Mouse (Mus musculus) ES-E14 (cell line): ENCODE measurements around the gene Plet1. TPM values are rescaled to one million over a fixed set of nuclear protein-coding genes. Genes with fewer than 3 reads are reported as not detected.

Experiments used
- DNase-seq: peaks from one replicate; pipeline ENCODE4 v3.0.0-alpha.2; 2013; ENCODE audit warnings: low read depth, low spot score
- H3K27ac ChIP-seq: 2 replicates; pipeline ENCODE4 v1.5.1; 2012; ENCODE audit warnings: low read depth, mild to moderate bottlenecking, low read length, moderate library complexity, mixed read lengths; ENCODE audit not compliant: poor library complexity, insufficient read depth, severe bottlenecking
- H3K36me3 ChIP-seq: 2 replicates; pipeline ENCODE4 v1.6.1; 2012; ENCODE audit warnings: mild to moderate bottlenecking, low read length, moderate library complexity, mixed read lengths; ENCODE audit not compliant: control insufficient read depth, poor library complexity, insufficient read depth, severe bottlenecking
- H3K4me1 ChIP-seq, 2 experiments: fragments of 150-350 bp in 1 of 2; sonication (generic) in 1 of 2; 2 replicates each; pipeline ENCODE4 v1.6.1; 2012; ENCODE audit warnings: low read length in 2 of 2, mild to moderate bottlenecking in 1 of 2, mixed read lengths in 1 of 2; ENCODE audit not compliant: control insufficient read depth in 2 of 2, insufficient read depth in 2 of 2, poor library complexity in 1 of 2
- H3K4me3 ChIP-seq, 2 experiments: fragments of 150-350 bp in 1 of 2; sonication (generic) in 1 of 2; 2 replicates each; pipeline ENCODE4 v1.5.1; 2012; ENCODE audit warnings: low read length in 2 of 2, low read depth in 1 of 2, mild to moderate bottlenecking in 1 of 2, mixed read lengths in 1 of 2; ENCODE audit not compliant: insufficient read depth in 1 of 2, poor library complexity in 1 of 2, severe bottlenecking in 1 of 2
- H3K9ac ChIP-seq: 2 replicates; pipeline ENCODE4 v1.6.1; 2012; ENCODE audit warnings: low read depth, mild to moderate bottlenecking, low read length, mixed read lengths; ENCODE audit not compliant: poor library complexity, insufficient read depth, severe bottlenecking
- H3K9me3 ChIP-seq: fragments of 150-350 bp; sonication (generic); 2 replicates; pipeline ENCODE4 v1.6.1; 2012; ENCODE audit warnings: low read depth, mild to moderate bottlenecking, low read length; ENCODE audit not compliant: control insufficient read depth, insufficient read depth
- CHD2 ChIP-seq: IDR thresholded peaks from 2 replicates; pipeline ENCODE4 v1.6.1; 2014; ENCODE audit warnings: mild to moderate bottlenecking, low read depth, low read length, inconsistent platforms
- HCFC1 ChIP-seq: IDR thresholded peaks from 2 replicates; pipeline ENCODE4 v1.6.1; 2012; ENCODE audit warnings: low read length, inconsistent platforms, borderline replicate concordance; ENCODE audit not compliant: insufficient read depth
- MAFK ChIP-seq: IDR thresholded peaks from 2 replicates; pipeline ENCODE4 v1.6.1; 2014; ENCODE audit warnings: mild to moderate bottlenecking, low read depth, low read length, inconsistent platforms; ENCODE audit not compliant: insufficient read depth
- ZC3H11A ChIP-seq: IDR thresholded peaks from 2 replicates; pipeline ENCODE4 v1.6.1; 2012; ENCODE audit warnings: low read depth, mild to moderate bottlenecking, inconsistent platforms, low read length, borderline replicate concordance
- ZNF384 ChIP-seq: IDR thresholded peaks from 2 replicates; pipeline ENCODE4 v1.6.1; 2012; ENCODE audit warnings: low read depth, low read length, inconsistent platforms
- in situ Hi-C, 2 experiments: fragments of 600-800 bp; cut with MboI; formaldehyde crosslinking; loops; one replicate each; pipeline ENCODE4 v1.15.1; 2025; ENCODE audit warnings: low sequenced_read_pairs in 2 of 2, inconsistent platforms in 1 of 2; ENCODE audit not compliant: unreplicated experiment in 2 of 2
- total RNA-seq: library from RNA; depleted of rRNA; stranded (reverse); fragments of 300-350 nt; gene quantifications from 2 replicates; pipeline ENCODE4 v1.2.3, GENCODE M21; 2012

Gene Plet1
- total RNA-seq, 1 experiment, result 9.4 TPM

DNA sequence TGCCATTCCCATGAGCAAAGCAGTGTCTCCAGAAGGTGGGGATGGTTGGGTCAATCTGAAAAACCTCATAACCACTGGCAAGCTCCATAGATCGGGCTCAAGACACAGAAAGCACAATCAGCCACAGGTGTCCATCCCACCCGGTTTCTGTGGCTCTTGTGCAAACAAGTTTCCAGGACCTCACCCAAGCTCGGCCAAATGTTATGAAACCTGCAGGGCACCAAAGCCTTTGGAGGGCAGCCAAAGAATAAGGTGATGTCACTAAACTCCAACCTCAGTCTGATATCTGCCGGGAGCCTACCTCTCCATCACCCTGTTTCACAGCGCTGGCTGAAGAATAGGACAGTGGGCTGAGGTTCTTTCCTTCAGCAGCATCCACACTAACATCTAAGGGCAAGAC, 41.6 kb downstream of the Plet1 start:
- Histone ChIP-seq H3K36me3 (no peaks in the 10 kb centered on the region), H3K27ac (no peak overlapping the region), H3K9ac (no peak overlapping the region), H3K4me3 (no peak overlapping the region), H3K9me3 (no peaks in the 10 kb centered on the region), H3K4me1 (no peaks in the 10 kb centered on the region)
- DNase-seq, result no peak
- in situ Hi-C loops, result no loop called here
- TF ChIP-seq ZC3H11A (no peak), HCFC1 (no peak), ZNF384 (no peak), MAFK (no peak), CHD2 (no peak)

DNA sequence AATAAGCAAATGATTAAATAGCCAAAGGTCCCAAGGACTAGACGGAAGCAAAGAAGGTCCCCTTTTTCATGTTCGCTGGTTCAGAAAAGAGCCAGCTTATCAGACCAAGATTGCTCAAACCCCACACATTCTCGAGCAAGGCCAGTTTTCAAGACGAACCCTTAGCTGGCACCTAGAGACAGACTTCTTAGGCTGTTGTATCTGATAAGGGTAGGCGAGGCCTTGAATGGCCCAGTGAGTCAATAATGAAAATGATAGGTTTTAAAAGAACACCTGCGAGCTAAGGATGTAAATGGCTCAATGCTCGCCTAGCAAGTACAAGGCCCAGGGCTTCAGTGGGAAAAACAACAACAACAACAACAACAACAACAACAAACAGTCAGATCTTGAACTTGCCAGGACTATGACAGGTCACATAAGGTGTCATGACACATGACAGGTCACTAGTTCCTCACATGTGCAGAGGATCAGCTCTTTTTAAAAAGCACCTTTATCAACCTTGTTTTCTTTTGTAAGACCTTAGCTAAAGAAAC, 42.3 kb downstream of the Plet1 start:
- no peak overlapping the region for H3K4me3 ChIP-seq
- no peak for DNase-seq
- in situ Hi-C loops, result no loop called here
- no peak overlapping the region for H3K27ac ChIP-seq
- TF ChIP-seq CHD2 (no peak), HCFC1 (no peak), MAFK (no peak), ZC3H11A (no peak), ZNF384 (no peak)
- no peak overlapping the region for H3K9ac ChIP-seq
- H3K9me3 ChIP-seq, result no peaks in the 10 kb centered on the region
- no peaks in the 10 kb centered on the region for H3K4me1 ChIP-seq
- no peaks in the 10 kb centered on the region for H3K36me3 ChIP-seq

DNA sequence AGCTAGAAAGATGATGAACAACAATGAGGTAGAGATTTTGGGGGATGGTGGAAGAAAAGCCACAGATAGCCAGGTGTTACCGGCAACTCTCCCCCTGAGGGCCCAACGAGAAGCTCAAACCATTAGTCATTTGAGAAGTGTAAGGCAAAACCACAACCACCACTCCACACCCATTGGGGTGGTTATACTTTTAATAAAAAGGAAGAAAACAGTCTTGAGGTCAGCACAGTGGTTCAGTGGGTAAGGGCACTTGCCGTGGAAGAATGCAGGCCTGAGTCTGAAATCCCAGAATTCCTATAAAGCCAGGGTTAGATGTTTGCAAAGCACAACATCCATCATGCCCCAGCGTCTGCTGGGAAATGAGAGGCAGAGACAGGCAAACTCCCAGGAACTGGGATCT, 43.0 kb downstream of the Plet1 start:
- in situ Hi-C loops, result no loop called here

DNA sequence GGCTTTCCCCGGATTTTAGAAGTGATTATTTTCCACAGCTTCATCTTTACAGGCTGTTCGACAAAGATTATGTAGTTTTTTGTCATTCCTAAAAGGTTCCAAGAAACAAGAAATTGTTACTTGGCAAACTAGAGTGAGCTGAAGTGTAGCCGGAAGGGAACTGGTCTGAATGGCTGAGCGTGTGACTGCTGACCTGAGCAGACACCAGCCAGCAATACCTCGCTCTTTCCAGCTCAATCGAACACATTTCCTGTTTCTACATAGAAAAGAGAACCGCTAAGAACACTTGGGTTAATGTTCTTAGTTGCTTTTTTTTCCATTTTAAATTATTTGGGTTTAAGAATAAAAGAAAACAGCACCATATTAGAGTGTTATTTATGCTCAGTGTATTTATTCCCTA, 45.8 kb downstream of the Plet1 start:
- in situ Hi-C loops, result no loop called here
- DNase-seq, result no peak
- no peak overlapping the region for H3K4me3 ChIP-seq
- no peak overlapping the region for H3K27ac ChIP-seq
- TF ChIP-seq ZNF384, result no peak
- TF ChIP-seq HCFC1, result no peak
- TF ChIP-seq CHD2, result no peak
- no peak for TF ChIP-seq MAFK
- TF ChIP-seq ZC3H11A, result no peak
- no peak overlapping the region for H3K9ac ChIP-seq
- H3K4me1 ChIP-seq, result no peaks in the 10 kb centered on the region
- no peaks in the 10 kb centered on the region for H3K9me3 ChIP-seq
- H3K36me3 ChIP-seq, result no peaks in the 10 kb centered on the region

More for the DNA sequence above, 43.0 kb downstream of the Plet1 start:
- TF ChIP-seq ZC3H11A, result no peak
- Histone ChIP-seq H3K9me3 (no peaks in the 10 kb centered on the region), H3K4me1 (no peaks in the 10 kb centered on the region), H3K9ac (no peak overlapping the region), H3K36me3 (no peaks in the 10 kb centered on the region), H3K4me3 (no peak overlapping the region), H3K27ac (no peak overlapping the region)
- DNase-seq, result no peak

DNA sequence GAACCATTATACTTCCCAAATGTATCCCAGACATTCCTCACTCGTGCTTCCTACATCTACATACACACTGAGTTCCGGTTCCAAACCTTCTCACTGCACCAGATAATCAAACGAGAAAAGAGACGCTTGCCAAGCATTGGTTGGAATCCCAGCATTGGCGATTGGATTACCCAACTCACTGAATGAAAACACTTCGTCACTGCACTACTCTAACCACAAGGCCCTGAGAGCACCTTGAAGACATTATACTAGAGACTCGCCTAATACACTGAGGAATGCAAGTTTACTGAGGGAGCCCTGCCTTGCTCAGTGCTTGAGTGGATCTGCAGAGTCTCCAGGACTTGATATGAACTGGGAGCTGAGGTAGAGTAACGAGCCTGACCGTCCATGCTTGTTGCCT, 48.1 kb downstream of the Plet1 start:
- no peak overlapping the region for H3K9ac ChIP-seq
- no peak overlapping the region for H3K27ac ChIP-seq
- H3K36me3 ChIP-seq, result no peaks in the 10 kb centered on the region
- no peaks in the 10 kb centered on the region for H3K4me1 ChIP-seq
- no peaks in the 10 kb centered on the region for H3K9me3 ChIP-seq
- H3K4me3 ChIP-seq, result no peak overlapping the region
- no peak for TF ChIP-seq CHD2
- TF ChIP-seq ZC3H11A, result no peak
- in situ Hi-C loops, result no loop called here
- no peak for DNase-seq
